Mouse (Mus musculus) heart, adult 2 months (tissue): ENCODE data around the gene Calml3. TPM values are rescaled to one million over a fixed set of nuclear protein-coding genes. Genes with fewer than 3 reads are reported as not detected.
"Not testable (repeated sequence)": the region's sequence is repeated elsewhere in the genome, so short reads cannot be mapped to it uniquely, and the experiment has no call there.

Experiments
- DNase-seq, 2 experiments: peaks; one replicate each; pipeline ENCODE4 v3.0.0; 2021
- H3K27ac ChIP-seq: fragments of 200-600 bp; 2 replicates; pipeline ENCODE4 v1.8.1; 2022
- H3K27me3 ChIP-seq: fragments of 200-500 bp; 2 replicates; pipeline ENCODE4 v1.6.1; 2012; ENCODE audit warnings: mild to moderate bottlenecking, low read length, inconsistent platforms, mixed read lengths; ENCODE audit not compliant: control insufficient read depth, insufficient read depth
- H3K36me3 ChIP-seq: fragments of 200-500 bp; 2 replicates; pipeline ENCODE4 v1.6.1; 2012; ENCODE audit warnings: low read length, inconsistent platforms; ENCODE audit not compliant: control insufficient read depth, insufficient read depth
- H3K4me1 ChIP-seq: fragments of 200-500 bp; 2 replicates; pipeline ENCODE4 v1.6.1; 2011; ENCODE audit warnings: low read length; ENCODE audit not compliant: control insufficient read depth, insufficient read depth
- H3K4me3 ChIP-seq: fragments of 200-600 bp; 2 replicates; pipeline ENCODE4 v1.8.1; 2022
- H3K79me2 ChIP-seq: fragments of 200-500 bp; replicated peaks from 2 replicates; pipeline ENCODE4 v1.6.1; 2012; ENCODE audit warnings: mild to moderate bottlenecking, inconsistent platforms, low read length, moderate library complexity, mixed read lengths; ENCODE audit not compliant: control insufficient read depth, insufficient read depth
- H3K9ac ChIP-seq: fragments of 200-500 bp; 2 replicates; pipeline ENCODE4 v1.6.1; 2012; ENCODE audit warnings: low read depth, mild to moderate bottlenecking, control low read depth, inconsistent platforms, low read length, mixed read lengths
- CTCF ChIP-seq: fragments of 200-600 bp; IDR thresholded peaks from 2 replicates; pipeline ENCODE4 v1.8.1; 2022; ENCODE audit warnings: antibody characterized with exemption, mild to moderate bottlenecking, moderate library complexity
- EP300 ChIP-seq: fragments of 200-500 bp; IDR thresholded peaks from 2 replicates; pipeline ENCODE4 v1.6.1; 2011; ENCODE audit warnings: low read depth, low read length, control low read depth; ENCODE audit not compliant: insufficient read depth
- POLR2A ChIP-seq: fragments of 200-500 bp; IDR thresholded peaks from 2 replicates; pipeline ENCODE4 v1.6.1; 2011; ENCODE audit warnings: mild to moderate bottlenecking, low read depth, low read length, control low read depth; ENCODE audit not compliant: insufficient read depth
- WGBS: fragments of 180-500 bp; shearing (Covaris S2); methylation state at CpG from one replicate; pipeline ENCODE4 v1.1.7; 2018; 5-methylcytosine and 5-hydroxymethylcytosine counted together
- intact Hi-C: fragments of 180-260 bp; cut with DNase I; formaldehyde crosslinking; loops from one replicate; pipeline ENCODE4 v1.15.1; 2025
- long read RNA-seq: library from polyadenylated mRNA; stranded (forward); transcript quantifications from one replicate; pipeline ENCODE4 v2.0.0, GENCODE M21; 2021
- polyA plus RNA-seq: library from polyadenylated mRNA; depleted of rRNA; stranded (reverse); fragments of >200 nt; gene quantifications from 2 replicates; pipeline ENCODE4 v1.2.3, GENCODE M21; 2012; rRNA removed
- total RNA-seq, 2 experiments: library from RNA; stranded (reverse); gene quantifications; 2 replicates each; pipeline ENCODE4 v1.2.3; 2021

Gene Calml3
- total RNA-seq: not detected
- 2.7 TPM in 1 of 2 replicates, not detected in the other for polyA plus RNA-seq
- long read RNA-seq: 0 reads

DNA sequence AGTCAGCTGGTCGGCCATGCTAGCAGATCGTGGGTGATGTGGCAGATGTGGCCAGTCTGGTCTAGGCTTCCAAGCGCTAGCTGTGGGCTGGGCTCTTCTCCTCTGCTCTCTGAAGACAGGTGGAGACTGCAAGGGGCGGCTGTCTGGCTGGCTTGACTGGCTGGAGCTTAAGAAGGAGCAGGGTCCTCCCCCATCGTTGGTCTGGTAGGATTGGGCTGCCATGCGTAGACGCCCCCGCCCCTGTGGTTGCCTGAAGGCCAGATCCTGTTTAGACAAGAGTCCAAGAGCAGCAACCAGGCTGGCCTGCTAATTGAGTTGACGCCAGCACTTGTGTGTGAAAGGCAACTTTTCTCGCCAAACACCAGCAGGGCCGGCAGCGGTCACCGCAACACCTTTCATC, at the start of gene Calml3:
Gene Calml3 (minus strand): TSS at position 131 of the 400 bp plus-strand sequence.
- no peaks in the 10 kb centered on the region for H3K36me3 ChIP-seq
- H3K27me3 ChIP-seq: no peaks in the 10 kb centered on the region
- H3K4me1 ChIP-seq: no peaks in the 10 kb centered on the region
- no peak within 1 kb of the TSS for H3K9ac ChIP-seq
- H3K27ac ChIP-seq: no peak within 1 kb of the TSS
- intact Hi-C loops: no loop called here
- 90% methylated on average over 13 of the region's 13 CpGs for WGBS
- TF ChIP-seq CTCF (no peak), POLR2A (no peak), EP300 (no peak)
- DNase-seq: no peak
- H3K4me3 ChIP-seq: no peak within 1 kb of the TSS
- no peaks in the 10 kb centered on the region for H3K79me2 ChIP-seq

DNA sequence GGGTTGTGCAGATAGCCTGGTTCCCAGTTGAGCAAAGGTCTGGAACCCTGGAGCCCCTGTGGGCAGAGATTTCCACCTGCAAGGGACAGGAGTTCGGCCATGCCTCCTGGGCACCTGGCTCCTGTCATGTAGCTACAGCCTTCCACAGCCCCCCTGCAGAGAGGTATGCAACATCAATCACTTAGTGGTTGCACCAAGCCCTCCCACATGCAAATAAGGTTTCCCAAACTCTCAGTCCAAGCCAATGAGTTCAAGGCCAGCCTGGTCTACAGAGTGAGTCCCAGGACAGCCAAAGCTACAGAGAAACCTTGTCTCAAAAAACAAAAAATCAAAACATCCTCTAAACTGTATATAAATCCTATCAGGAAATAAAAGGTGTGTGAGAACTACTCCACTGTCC, 46.2 kb upstream of the Calml3 start:
- no peak overlapping the region for H3K4me3 ChIP-seq
- intact Hi-C loops: no loop called here
- H3K27me3 ChIP-seq: no peaks in the 10 kb centered on the region
- no peaks in the 10 kb centered on the region for H3K79me2 ChIP-seq
- DNase-seq: no peak
- no peaks in the 10 kb centered on the region for H3K4me1 ChIP-seq
- TF ChIP-seq CTCF (no peak), POLR2A (no peak), EP300 (no peak)
- 88% methylated on average over 1 of the region's 1 CpGs for WGBS
- no peak overlapping the region for H3K9ac ChIP-seq
- H3K36me3 ChIP-seq: no peaks in the 10 kb centered on the region
- H3K27ac ChIP-seq: no peak overlapping the region

DNA sequence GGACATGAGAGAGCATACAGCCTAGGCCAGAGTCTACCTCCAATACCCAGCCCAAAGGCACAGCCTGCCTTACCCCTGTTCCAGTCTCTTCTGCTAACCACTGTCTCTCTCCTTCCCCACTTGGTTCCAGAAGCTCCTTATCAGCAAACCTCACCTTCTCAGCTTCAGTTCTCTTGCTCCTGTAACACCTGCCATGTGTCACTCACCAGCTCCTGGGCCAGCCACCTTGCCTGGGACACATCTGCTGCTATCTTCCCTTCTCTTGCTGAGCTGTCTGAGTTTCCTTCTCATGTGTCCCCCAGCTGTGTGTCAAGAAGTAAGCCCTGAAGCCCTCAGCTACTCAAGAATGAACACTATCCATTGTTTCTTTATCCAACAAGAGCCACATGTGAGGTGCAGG, 36.5 kb upstream of the Calml3 start:
- not testable (repeated sequence) for H3K4me3 ChIP-seq

DNA sequence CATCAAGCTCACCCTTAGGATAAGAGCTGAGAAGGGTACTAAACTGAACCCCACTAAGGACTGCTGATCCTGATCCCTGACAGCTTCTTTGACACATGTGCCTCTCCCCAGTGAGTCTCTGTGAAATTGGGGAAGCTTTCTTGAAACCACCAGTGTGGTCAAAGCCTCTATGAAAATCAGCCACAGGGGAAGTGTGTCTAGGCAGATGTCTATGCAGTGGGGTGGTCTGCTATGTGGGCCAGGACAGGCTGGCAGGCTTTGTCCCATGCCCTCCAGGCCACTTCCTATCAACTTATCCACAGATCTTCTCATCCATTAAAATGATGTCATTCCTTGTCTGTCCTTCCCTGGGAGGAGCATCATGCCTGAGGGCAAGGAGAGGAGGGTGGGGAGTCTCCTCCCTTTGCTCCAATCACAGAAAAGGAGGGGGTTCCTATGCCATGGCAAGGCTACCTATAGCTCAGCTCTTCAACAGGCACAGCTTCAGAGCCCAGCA, 33.2 kb upstream of the Calml3 start, which contains the start of gene Calm4:
Gene Calm4 (plus strand): TSS at position 446 of the 496 bp plus-strand sequence.
- H3K9ac ChIP-seq: not testable (repeated sequence)

More for the DNA sequence above, 36.5 kb upstream of the Calml3 start:
- DNase-seq, H3K9ac ChIP-seq, intact Hi-C loops, H3K27ac ChIP-seq, H3K4me1 ChIP-seq, H3K36me3 ChIP-seq, H3K79me2 ChIP-seq, H3K27me3 ChIP-seq: not testable (repeated sequence)

GRCm38 (mm10) chr13:3833644-3834043, 29.5 kb upstream of the Calml3 start:
- H3K9ac ChIP-seq, H3K79me2 ChIP-seq, H3K36me3 ChIP-seq, H3K4me3 ChIP-seq, H3K27ac ChIP-seq, DNase-seq, intact Hi-C loops, H3K27me3 ChIP-seq, H3K4me1 ChIP-seq: not testable (repeated sequence)

More for the DNA sequence above, 33.2 kb upstream of the Calml3 start, which contains the start of gene Calm4:
- H3K79me2 ChIP-seq, H3K4me1 ChIP-seq, H3K27ac ChIP-seq, H3K36me3 ChIP-seq, DNase-seq, H3K27me3 ChIP-seq, intact Hi-C loops, H3K4me3 ChIP-seq: not testable (repeated sequence)

- H3K36me3 ChIP-seq: no peaks in the 10 kb centered on the region
- H3K4me1 ChIP-seq: no peaks in the 10 kb centered on the region
- no peak overlapping the region for H3K27ac ChIP-seq
- H3K4me3 ChIP-seq: no peak overlapping the region
- no peak for DNase-seq
- 55% methylated on average over 2 of the region's 2 CpGs for WGBS
- intact Hi-C loops: no loop called here
- TF ChIP-seq POLR2A (no peak), EP300 (no peak), CTCF (no peak)
- no peaks in the 10 kb centered on the region for H3K27me3 ChIP-seq
- no peaks in the 10 kb centered on the region for H3K79me2 ChIP-seq
- no peak overlapping the region for H3K9ac ChIP-seq
These were observed 28.3 kb upstream of the Calml3 start for GRCm38 (mm10) chr13:3832450-3832849.

DNA sequence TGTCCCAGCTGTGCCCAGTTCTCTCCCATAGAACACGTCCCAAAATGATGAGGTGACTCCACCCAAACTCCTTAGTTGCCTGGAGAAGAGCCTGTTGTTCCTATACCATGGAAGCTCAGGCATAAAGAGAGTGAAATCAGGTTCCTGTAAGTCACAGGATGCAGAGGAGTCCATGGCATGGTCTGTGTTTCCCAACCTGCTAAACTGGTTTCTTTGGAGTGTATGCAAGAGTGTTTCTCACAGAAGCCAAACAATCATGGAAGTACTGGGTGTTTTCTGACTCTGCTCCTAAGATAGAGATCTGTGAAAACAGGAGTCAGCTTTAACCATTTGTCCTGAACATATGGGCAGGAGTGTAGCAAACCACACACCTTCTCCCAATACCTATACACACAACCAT, 27.9 kb upstream of the Calml3 start:
- no peak overlapping the region for H3K9ac ChIP-seq
- WGBS: 56% methylated on average over 1 of the region's 1 CpGs
- no peaks in the 10 kb centered on the region for H3K4me1 ChIP-seq
- no peaks in the 10 kb centered on the region for H3K27me3 ChIP-seq
- intact Hi-C loops: no loop called here
- no peaks in the 10 kb centered on the region for H3K79me2 ChIP-seq
- no peaks in the 10 kb centered on the region for H3K36me3 ChIP-seq
- H3K4me3 ChIP-seq: no peak overlapping the region
- no peak overlapping the region for H3K27ac ChIP-seq
- DNase-seq: no peak
- no peak for TF ChIP-seq CTCF
- no peak for TF ChIP-seq EP300
- no peak for TF ChIP-seq POLR2A
